Mouse (Mus musculus) kidney, postnatal 10 days (tissue): ENCODE results near the gene 1700067K01Rik.

Source experiments
- DNase-seq: peaks from one replicate; pipeline ENCODE4 v3.0.0; 2021; ENCODE audit warnings: mixed read lengths

The 1700067K01Rik gene

GRCm38 (mm10) chr8:84012499-84013165, 11.3 kb downstream of the 1700067K01Rik start:
- DNase-seq = peak; percentile 70

- no peak for DNase-seq
Measured at GRCm38 (mm10) chr8:84015833-84016232, 14.5 kb downstream of the 1700067K01Rik start.

- DNase-seq = no peak
Measured at GRCm38 (mm10) chr8:84019738-84020137, 18.4 kb downstream of the 1700067K01Rik start.

- DNase-seq = peak; percentile 84
Measured at GRCm38 (mm10) chr8:84021096-84021495, 19.8 kb downstream of the 1700067K01Rik start, which contains the start of gene Palm3. Gene Palm3, plus strand, starts transcription at chr8:84021471.

GRCm38 (mm10) chr8:84021569-84021968, 20.3 kb downstream of the 1700067K01Rik start:
- peak; percentile 30 for DNase-seq

GRCm38 (mm10) chr8:84023085-84023484, 21.8 kb downstream of the 1700067K01Rik start:
- peak; percentile 84 for DNase-seq

- DNase-seq = peak; percentile 70
Measured at GRCm38 (mm10) chr8:84023631-84024030, 22.3 kb downstream of the 1700067K01Rik start.

- DNase-seq = peak; percentile 85
Measured at GRCm38 (mm10) chr8:84024171-84024570, 22.9 kb downstream of the 1700067K01Rik start.

GRCm38 (mm10) chr8:84025863-84026262, 24.6 kb downstream of the 1700067K01Rik start:
- peak; percentile 85 for DNase-seq

- no peak for DNase-seq
Measured at GRCm38 (mm10) chr8:84027449-84027848, 26.1 kb downstream of the 1700067K01Rik start.

GRCm38 (mm10) chr8:84029272-84029671, 28.0 kb downstream of the 1700067K01Rik start:
- DNase-seq = no peak

- DNase-seq = no peak
Measured at GRCm38 (mm10) chr8:84032777-84033176, 31.5 kb downstream of the 1700067K01Rik start.

- DNase-seq = peak; percentile 70
Measured at GRCm38 (mm10) chr8:84038015-84038414, 36.7 kb downstream of the 1700067K01Rik start.

- DNase-seq = peak; percentile 87
Measured at GRCm38 (mm10) chr8:84039050-84039449, 37.7 kb downstream of the 1700067K01Rik start.

GRCm38 (mm10) chr8:84042066-84042947, 41.0 kb downstream of the 1700067K01Rik start, which contains the start of gene Il27ra:
Gene Il27ra, minus strand, starts transcription at chr8:84042589.
- DNase-seq = peak; percentile 87

GRCm38 (mm10) chr8:84042948-84043342, 41.6 kb downstream of the 1700067K01Rik start:
- DNase-seq = no peak

GRCm38 (mm10) chr8:84044103-84044502, 42.8 kb downstream of the 1700067K01Rik start:
- DNase-seq = no peak

GRCm38 (mm10) chr8:84044900-84045299, 43.6 kb downstream of the 1700067K01Rik start, which contains the start of gene Rln3:
Gene Rln3, minus strand, starts transcription at chr8:84045000.
- no peak for DNase-seq

GRCm38 (mm10) chr8:84046505-84046904, 45.2 kb downstream of the 1700067K01Rik start:
- DNase-seq = no peak

- DNase-seq = no peak
Measured at GRCm38 (mm10) chr8:84048171-84048570, 46.9 kb downstream of the 1700067K01Rik start.

- DNase-seq = no peak
Measured at GRCm38 (mm10) chr8:84052746-84053145, 51.4 kb downstream of the 1700067K01Rik start.

GRCm38 (mm10) chr8:84053229-84053628, 51.9 kb downstream of the 1700067K01Rik start:
- DNase-seq = no peak
